ENCODE assay signal across 14 mouse cellular contexts in the genomic region with DNA sequence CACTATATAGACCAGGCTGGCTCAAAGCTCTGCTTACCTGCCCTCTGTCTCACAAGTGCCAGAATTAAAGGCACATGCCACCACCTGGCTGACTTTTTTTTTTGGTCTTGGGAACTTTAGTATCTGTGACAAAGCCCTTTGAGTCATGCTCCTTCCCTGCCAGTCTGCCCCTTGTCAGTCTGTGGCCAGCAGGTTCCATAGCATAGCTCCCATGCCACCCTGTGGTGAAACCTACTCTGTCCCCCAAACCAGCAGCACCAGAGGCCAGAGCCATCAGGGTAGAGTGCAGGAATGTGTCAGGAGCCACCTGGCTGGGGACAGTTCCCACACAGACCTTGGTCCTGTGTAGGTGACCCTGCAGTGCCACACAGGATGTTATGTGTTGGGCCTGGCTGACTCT. TPM values are rescaled to one million over a fixed set of nuclear protein-coding genes. Genes with fewer than 3 reads are reported as not detected.
DNase-seq lines count a peak whose midpoint lies in the region; ATAC-seq and TF ChIP-seq lines count a peak whose summit lies in the region.
"Had no signal": no experiment of that assay in that cellular context is flagged by ENCODE, and none has a peak within 500 bp of the region (broad histone marks: within the 10 kb centered on the region; RNA-seq: fewer than 3 reads in every experiment).

No protein-coding gene starts in this region.

- H3K4me1 ChIP-seq in liver, embryonic 14.5 days (replicated peaks; ENCODE audit: control insufficient read depth in 2 of 2, insufficient read depth in 2 of 2, low read length in 1 of 2), result peaks cover 11 to 17% of the 10 kb centered on the region in 2 experiments
- H3K4me1 ChIP-seq in liver, postnatal 0 days (ENCODE audit: insufficient read depth), result peaks cover 28% of the 10 kb centered on the region
- peaks cover 20% of the 10 kb centered on the region for H3K4me1 ChIP-seq in embryonic facial prominence, embryonic 12.5 days
- peaks cover 52% of the 10 kb centered on the region for H3K4me1 ChIP-seq in limb, embryonic 13.5 days
- peaks cover 21% of the 10 kb centered on the region for H3K4me1 ChIP-seq in liver, embryonic 12.5 days

- no peak for TF ChIP-seq EP300 in liver, embryonic 14.5 days (IDR thresholded peaks at IDR 0.05; ENCODE audit: low read depth)
- no peak for TF ChIP-seq EP300 in liver, postnatal 0 days (IDR thresholded peaks at IDR 0.05; ENCODE audit: low read depth)

- H3K4me3 ChIP-seq in liver, embryonic 14.5 days (ENCODE audit: insufficient read depth in 1 of 2, low read depth in 2 of 2, low read length in 2 of 2), result no peak overlapping the region
- no peak overlapping the region for H3K4me3 ChIP-seq in liver, postnatal 0 days (ENCODE audit: low read depth, low read length)
- H3K4me3 ChIP-seq in embryonic facial prominence, embryonic 12.5 days, result no peak overlapping the region
- H3K4me3 ChIP-seq in limb, embryonic 13.5 days, result no peak overlapping the region
- no peak overlapping the region for H3K4me3 ChIP-seq in liver, embryonic 12.5 days
- H3K4me3 ChIP-seq in left cerebral cortex, adult 2 months, result no peak overlapping the region

- no peak for DNase-seq in liver, embryonic 14.5 days (ENCODE audit: low read depth in 3 of 3, low spot score in 3 of 3)
- DNase-seq in liver, postnatal 0 days, result no peak
- DNase-seq in 3T3-L1 (ENCODE audit: low read depth, low spot score), result peak; percentile 45
- DNase-seq in cerebellum, postnatal 4 days (ENCODE audit: low spot score in 2 of 2), result no peak
- DNase-seq in left cerebral cortex, adult 2 months (ENCODE audit: extremely low spot score in 1 of 2, low spot score in 2 of 2), result no peak
- DNase-seq: adrenal gland, postnatal 36 days; cerebellum, adult 9-10 months; embryo, embryonic 11 days; kidney, adult 8-10 months; thymus, postnatal 14 days had no signal

- no peak overlapping the region for H3K4me2 ChIP-seq in liver, embryonic 14.5 days (ENCODE audit: low read depth)
- H3K4me2 ChIP-seq in liver, postnatal 0 days (ENCODE audit: low read depth, low read length), result no peak overlapping the region
- H3K4me2 ChIP-seq in embryonic facial prominence, embryonic 12.5 days (replicated peaks), result no peak overlapping the region
- H3K4me2 ChIP-seq in limb, embryonic 13.5 days (replicated peaks), result no peak overlapping the region
- H3K4me2 ChIP-seq in liver, embryonic 12.5 days, result no peak overlapping the region
- H3K4me2 ChIP-seq: hindbrain, embryonic 14.5 days had no signal

- no peaks in the 10 kb centered on the region for H3K9me3 ChIP-seq in liver, embryonic 14.5 days (ENCODE audit: control insufficient read depth, low read length)
- no peaks in the 10 kb centered on the region for H3K9me3 ChIP-seq in liver, postnatal 0 days (ENCODE audit: low read length)
- no peaks in the 10 kb centered on the region for H3K9me3 ChIP-seq in embryonic facial prominence, embryonic 12.5 days
- H3K9me3 ChIP-seq in limb, embryonic 13.5 days, result no peaks in the 10 kb centered on the region
- H3K9me3 ChIP-seq in liver, embryonic 12.5 days (replicated peaks), result no peaks in the 10 kb centered on the region

- no peak for ATAC-seq in liver, embryonic 14.5 days (ENCODE audit: insufficient read depth)
- ATAC-seq in liver, postnatal 0 days, result no peak
- no peak for ATAC-seq in embryonic facial prominence, embryonic 12.5 days (ENCODE audit: insufficient number of reproducible peaks, insufficient read depth, low FRiP score, low TSS enrichment)
- no peak for ATAC-seq in limb, embryonic 13.5 days (ENCODE audit: low FRiP score, low read depth)
- no peak for ATAC-seq in liver, embryonic 12.5 days

- intact Hi-C loops in left cerebral cortex, adult 2 months (cut with DNase I), result no loop called here

- no peak overlapping the region for H3K27ac ChIP-seq in liver, embryonic 14.5 days
- H3K27ac ChIP-seq in liver, postnatal 0 days (ENCODE audit: low read depth), result no peak overlapping the region
- H3K27ac ChIP-seq in embryonic facial prominence, embryonic 12.5 days, result 0 out of 2 replicates have a peak overlapping the region, but pooled peaks have one; percentile 4
- H3K27ac ChIP-seq in limb, embryonic 13.5 days, result peak overlapping the region; percentile 92
- H3K27ac ChIP-seq in liver, embryonic 12.5 days, result no peak overlapping the region
- no peak overlapping the region for H3K27ac ChIP-seq in left cerebral cortex, adult 2 months
- H3K27ac ChIP-seq: hindbrain, embryonic 14.5 days had no signal

- no peaks in the 10 kb centered on the region for H3K36me3 ChIP-seq in liver, embryonic 14.5 days (replicated peaks; ENCODE audit: control insufficient read depth, insufficient read depth, low read depth)
- H3K36me3 ChIP-seq in liver, postnatal 0 days (replicated peaks; ENCODE audit: insufficient read depth, low read length), result 0 out of 2 replicates have a peak, but pooled peaks cover 3% of the 10 kb centered on the region
- 0 out of 2 replicates have a peak, but pooled peaks cover 4% of the 10 kb centered on the region for H3K36me3 ChIP-seq in embryonic facial prominence, embryonic 12.5 days
- no peaks in the 10 kb centered on the region for H3K36me3 ChIP-seq in limb, embryonic 13.5 days
- H3K36me3 ChIP-seq in liver, embryonic 12.5 days, result peaks cover 4% of the 10 kb centered on the region

- peak; percentile 17; the same call in 1 of the 2 replicates for TF ChIP-seq CTCF in liver, embryonic 14.5 days (IDR thresholded peaks at IDR 0.05; ENCODE audit: low read depth)
- no peak for TF ChIP-seq CTCF in liver, postnatal 0 days (IDR thresholded peaks at IDR 0.05; ENCODE audit: low read depth)
- no peak for TF ChIP-seq CTCF in left cerebral cortex, adult 2 months (IDR thresholded peaks at IDR 0.05)

- H3K27me3 ChIP-seq in liver, embryonic 14.5 days (ENCODE audit: control insufficient read depth, insufficient read depth, low read length), result no peaks in the 10 kb centered on the region
- no peaks in the 10 kb centered on the region for H3K27me3 ChIP-seq in liver, postnatal 0 days (ENCODE audit: insufficient read depth, low read length)
- H3K27me3 ChIP-seq in embryonic facial prominence, embryonic 12.5 days, result no peaks in the 10 kb centered on the region
- H3K27me3 ChIP-seq in limb, embryonic 13.5 days, result no peaks in the 10 kb centered on the region
- no peaks in the 10 kb centered on the region for H3K27me3 ChIP-seq in liver, embryonic 12.5 days (replicated peaks)

- no peak overlapping the region for H3K9ac ChIP-seq in liver, embryonic 14.5 days (replicated peaks)
- H3K9ac ChIP-seq in liver, postnatal 0 days (replicated peaks), result no peak overlapping the region
- H3K9ac ChIP-seq in embryonic facial prominence, embryonic 12.5 days, result no peak overlapping the region
- peak overlapping the region; percentile 31; the same call in 1 of the 2 replicates for H3K9ac ChIP-seq in limb, embryonic 13.5 days
- H3K9ac ChIP-seq in liver, embryonic 12.5 days, result no peak overlapping the region
- H3K9ac ChIP-seq: hindbrain, embryonic 14.5 days had no signal

RNA-seq across cellular contexts. Expression of a gene that starts 55.7 kb away (rescaled TPM):
- 12.1 and 14.7 TPM in 2 replicates for polyA plus RNA-seq in liver, embryonic 14.5 days (2012; rRNA removed)
- polyA plus RNA-seq in liver, embryonic 14.5 days (2014; fragmentation: Nextera tagmentation; extraction: Ambion mirVana), result 28.0 and 33.7 TPM in 2 replicates
- polyA plus RNA-seq in liver, postnatal 0 days (2015; fragmentation: Nextera tagmentation; extraction: Ambion mirVana), result 26.2 and 29.1 TPM in 2 replicates
- 160 and 181 TPM in 2 replicates for polyA plus RNA-seq in embryonic facial prominence, embryonic 12.5 days (2016; fragmentation: Nextera tagmentation; extraction: Ambion mirVana)
- polyA plus RNA-seq in limb, embryonic 13.5 days (2015; fragmentation: Nextera tagmentation; extraction: Ambion mirVana), result 329 and 357 TPM in 2 replicates
- 37.9 and 39.0 TPM in 2 replicates for polyA plus RNA-seq in liver, embryonic 12.5 days (2016; fragmentation: Nextera tagmentation; extraction: Ambion mirVana)
- total RNA-seq in left cerebral cortex, adult 2 months (2021), result 10 to 100 TPM; 34.4 to 39.3 TPM

Comparison
In these comparisons a context has a peak if more than half of its experiments do, and no peak if none do; other contexts are left out.
1. H3K27ac ChIP-seq: peak in embryonic facial prominence, embryonic 12.5 days (single experiment) and limb, embryonic 13.5 days (single experiment); none in liver, embryonic 14.5 days (single experiment), liver, postnatal 0 days (single experiment), liver, embryonic 12.5 days (single experiment) and left cerebral cortex, adult 2 months (single experiment).